Mouse (Mus musculus) megakaryocyte, embryonic 14.5 days (primary cell): Measurements from ENCODE around the gene C130050O18Rik.

Experiments used
- FLI1 ChIP-seq: IDR thresholded peaks from 2 replicates; pipeline ENCODE4 v1.6.1; 2012; ENCODE audit warnings: low read length, inconsistent platforms, mixed read lengths
- GATA1 ChIP-seq: IDR thresholded peaks from 3 replicates; pipeline ENCODE4 v1.6.1; 2012; ENCODE audit warnings: mixed read lengths, low read length, inconsistent platforms, borderline replicate concordance

- TF ChIP-seq GATA1 = no peak
- TF ChIP-seq FLI1 = no peak
Measured at GRCm38 (mm10) chr5:139429818-139430341, 24.8 kb downstream of the C130050O18Rik start.
